Mouse (Mus musculus) stomach, embryonic 14.5 days (tissue): ENCODE measurements at regions not wholly inside any gene's neighbourhood (a gene's known extent, or its start where the extent isn't known, plus 50 kb on each side); places are given as distances from the start of the nearest gene placed in this dataset.
"Not testable (repeated sequence)": the region's sequence is repeated elsewhere in the genome, so short reads cannot be mapped to it uniquely, and the experiment has no call there.

Experiments used
- ATAC-seq: fragments of 200-750 bp; cut with Nextera tagmentation; 2 replicates; pipeline ENCODE4 v1.8.0; 2017; ENCODE audit warnings: low read depth, moderate TSS enrichment; ENCODE audit not compliant: insufficient number of reproducible peaks, insufficient read depth, low FRiP score
- H3K27ac ChIP-seq: fragments of 300-500 bp; sonication (generic); 2 replicates; pipeline ENCODE4 v1.5.1; 2014; ENCODE audit warnings: mild to moderate bottlenecking, low read length, moderate library complexity, mixed read lengths
- H3K27me3 ChIP-seq: fragments of 300-500 bp; sonication (generic); 2 replicates; pipeline ENCODE4 v1.6.1; 2014; ENCODE audit warnings: low read length, control low read depth, mixed read lengths; ENCODE audit not compliant: control insufficient read depth, insufficient read depth
- H3K36me3 ChIP-seq: fragments of 300-500 bp; sonication (generic); 2 replicates; pipeline ENCODE4 v1.6.1; 2014; ENCODE audit warnings: mild to moderate bottlenecking, control low read depth, low read length, moderate library complexity, mixed read lengths; ENCODE audit not compliant: control insufficient read depth, insufficient read depth
- H3K4me1 ChIP-seq: fragments of 300-500 bp; sonication (generic); 2 replicates; pipeline ENCODE4 v1.6.1; 2014; ENCODE audit warnings: low read length, control low read depth, mixed read lengths; ENCODE audit not compliant: control insufficient read depth, insufficient read depth
- H3K4me2 ChIP-seq: fragments of 300-500 bp; sonication (generic); replicated peaks from 2 replicates; pipeline ENCODE4 v1.6.1; 2014; ENCODE audit warnings: low read depth, low read length, control low read depth
- H3K4me3 ChIP-seq: fragments of 300-500 bp; sonication (generic); 2 replicates; pipeline ENCODE4 v1.5.1; 2014; ENCODE audit warnings: low read depth, low read length, control low read depth
- H3K9ac ChIP-seq: fragments of 300-500 bp; sonication (generic); replicated peaks from 2 replicates; pipeline ENCODE4 v1.6.1; 2014; ENCODE audit warnings: low read depth, mild to moderate bottlenecking, control low read depth, low read length, moderate library complexity, mixed read lengths
- H3K9me3 ChIP-seq: fragments of 300-500 bp; sonication (generic); 2 replicates; pipeline ENCODE4 v1.6.1; 2016; ENCODE audit warnings: low read depth, low read length, control low read depth; ENCODE audit not compliant: control insufficient read depth
- WGBS: fragments of 180-500 bp; shearing (Covaris S2); extraction: QIAGEN DNeasy Blood & Tissue Kit; methylation state at CpG from one replicate; pipeline ENCODE4 v1.1.7; 2014; 5-methylcytosine and 5-hydroxymethylcytosine counted together

DNA sequence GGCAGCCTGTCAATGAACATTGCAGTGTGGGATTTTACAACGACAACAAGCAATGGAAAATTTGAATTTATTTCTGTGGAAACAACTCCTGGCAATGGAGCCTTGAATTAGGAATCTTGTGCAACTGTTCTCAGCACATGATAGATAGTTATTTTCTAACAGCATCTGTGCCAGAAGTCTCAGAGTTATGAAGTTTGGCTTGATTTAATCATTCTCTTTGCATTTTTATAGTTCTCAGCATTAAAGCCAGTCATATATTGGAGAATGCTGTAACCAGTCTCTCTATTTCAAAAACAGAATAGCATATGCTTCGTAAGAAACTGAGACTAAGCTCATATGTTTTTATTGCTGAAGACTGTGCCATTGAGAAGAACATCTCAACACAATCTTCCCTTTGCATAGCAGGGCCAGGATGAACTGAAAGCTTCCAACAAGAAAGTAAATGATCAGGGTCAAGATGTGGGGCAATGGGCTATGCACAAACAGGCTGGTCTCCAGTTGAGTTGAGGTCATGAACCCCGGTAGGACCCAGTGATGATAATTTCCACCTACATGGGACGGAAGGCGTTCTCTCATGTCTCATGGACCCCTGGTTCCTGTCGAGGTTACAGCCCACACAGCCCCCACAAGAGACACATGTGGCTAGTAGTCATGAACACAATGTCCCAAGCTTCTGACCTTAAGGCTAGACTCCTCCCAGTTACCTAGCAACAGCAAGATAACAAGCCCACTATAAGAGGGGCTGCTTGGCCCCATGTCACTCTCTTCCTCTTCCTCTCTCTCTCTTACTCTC, 89.0 kb upstream of the Sec61g start:
- WGBS = 78% methylated on average over 6 of the region's 6 CpGs

GRCm38 (mm10) chr11:16602947-16603346, 94.7 kb upstream of the Sec61g start:
- Histone ChIP-seq H3K9ac (no peak overlapping the region), H3K9me3 (no peaks in the 10 kb centered on the region), H3K4me3 (no peak overlapping the region), H3K4me1 (no peaks in the 10 kb centered on the region), H3K4me2 (no peak overlapping the region), H3K27me3 (no peaks in the 10 kb centered on the region), H3K27ac (no peak overlapping the region), H3K36me3 (no peaks in the 10 kb centered on the region)
- 85% methylated on average over 3 of the region's 3 CpGs for WGBS
- ATAC-seq = no peak

More for the DNA sequence above, 89.0 kb upstream of the Sec61g start:
- no peak overlapping the region for H3K27ac ChIP-seq
- no peak for ATAC-seq
- no peaks in the 10 kb centered on the region for H3K4me1 ChIP-seq
- H3K4me3 ChIP-seq = no peak overlapping the region
- H3K9me3 ChIP-seq = no peaks in the 10 kb centered on the region
- no peaks in the 10 kb centered on the region for H3K27me3 ChIP-seq
- no peak overlapping the region for H3K4me2 ChIP-seq
- H3K9ac ChIP-seq = no peak overlapping the region
- no peaks in the 10 kb centered on the region for H3K36me3 ChIP-seq

- H3K4me3 ChIP-seq = no peak overlapping the region
- no peak for ATAC-seq
- WGBS = 70% methylated on average over 7 of the region's 7 CpGs
- H3K36me3 ChIP-seq = no peaks in the 10 kb centered on the region
- H3K27me3 ChIP-seq = no peaks in the 10 kb centered on the region
- H3K9ac ChIP-seq = no peak overlapping the region
- H3K4me1 ChIP-seq = no peaks in the 10 kb centered on the region
- H3K4me2 ChIP-seq = no peak overlapping the region
- no peaks in the 10 kb centered on the region for H3K9me3 ChIP-seq
- H3K27ac ChIP-seq = no peak overlapping the region
Measured at GRCm38 (mm10) chr11:16606435-16607214, 98.3 kb upstream of the Sec61g start.

DNA sequence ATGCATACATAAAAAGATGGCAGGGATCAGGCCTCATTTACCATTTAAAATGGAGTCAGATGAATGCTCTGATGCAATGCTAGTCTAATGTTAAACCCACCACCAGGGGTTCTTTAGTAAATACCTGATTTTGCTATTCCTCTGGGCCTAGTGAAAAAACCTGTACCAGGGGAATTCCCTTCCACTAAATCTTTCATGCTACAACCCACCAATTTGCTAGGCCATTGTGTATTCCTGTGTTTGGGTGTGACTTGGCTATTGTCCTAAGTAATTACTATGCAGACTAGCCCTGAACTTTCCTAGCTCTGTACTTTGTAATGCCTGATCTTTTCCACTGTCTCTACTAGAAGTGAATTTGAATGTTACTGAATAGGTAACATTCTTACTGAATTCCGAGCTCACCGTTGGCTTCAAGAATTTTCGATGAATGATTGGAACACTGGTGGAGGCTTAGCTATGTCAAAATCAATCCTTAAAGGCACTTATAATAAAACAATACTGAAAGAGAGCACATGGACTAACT, 99.7 kb upstream of the Sec61g start:
- WGBS = 87% methylated on average over 3 of the region's 3 CpGs
- not testable (repeated sequence) for H3K9me3 ChIP-seq

DNA sequence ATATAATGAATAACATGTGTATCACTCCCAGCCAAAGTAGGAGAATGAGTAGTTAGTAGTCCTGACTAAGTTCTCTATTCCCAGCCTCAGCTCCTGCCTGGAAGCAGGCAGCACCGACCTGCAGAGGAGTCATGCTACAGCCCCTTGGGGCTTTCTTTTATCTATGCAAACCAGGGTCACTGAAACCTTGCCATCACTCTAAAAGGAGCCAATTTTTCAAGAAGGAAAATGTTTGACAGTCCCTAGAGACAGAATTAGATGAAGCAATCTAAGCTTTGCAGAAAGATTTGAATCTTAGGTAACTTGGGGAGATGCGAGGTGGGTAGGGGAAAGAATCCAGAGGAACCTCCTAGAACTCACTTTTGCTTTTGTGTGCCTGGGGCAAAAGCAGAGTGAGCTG, 103.5 kb upstream of the Sec61g start:
- Histone ChIP-seq H3K27me3 (no peaks in the 10 kb centered on the region), H3K27ac (no peak overlapping the region), H3K4me3 (no peak overlapping the region), H3K4me2 (no peak overlapping the region), H3K9me3 (no peaks in the 10 kb centered on the region), H3K36me3 (no peaks in the 10 kb centered on the region), H3K9ac (no peak overlapping the region), H3K4me1 (no peaks in the 10 kb centered on the region)
- no peak for ATAC-seq
- 63% methylated on average over 2 of the region's 2 CpGs for WGBS

More for the DNA sequence above, 99.7 kb upstream of the Sec61g start:
- H3K27ac ChIP-seq, H3K4me3 ChIP-seq, H3K36me3 ChIP-seq, H3K4me1 ChIP-seq, H3K4me2 ChIP-seq, H3K27me3 ChIP-seq, H3K9ac ChIP-seq, ATAC-seq: not testable (repeated sequence)

DNA sequence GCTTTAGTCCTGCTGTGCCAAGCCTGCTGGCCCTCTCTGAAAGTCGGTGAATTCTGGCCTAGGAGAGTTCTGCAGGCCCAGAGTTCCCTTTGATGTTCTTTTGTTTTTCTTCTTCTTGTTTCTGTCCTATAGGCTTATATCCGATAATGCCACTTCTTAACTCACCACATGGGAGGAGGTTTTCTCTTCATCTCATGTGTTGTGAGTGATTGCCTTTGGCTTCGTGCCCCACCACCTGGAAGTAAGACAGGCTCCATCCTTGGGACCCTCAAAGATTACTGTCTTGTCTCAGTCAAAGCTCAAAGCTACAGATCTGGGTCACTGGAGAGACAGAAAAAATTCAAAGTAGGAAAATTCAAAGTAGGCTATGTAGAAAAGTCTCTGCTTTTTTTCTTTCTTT, 104.2 kb upstream of the Sec61g start:
- no peaks in the 10 kb centered on the region for H3K36me3 ChIP-seq
- H3K27me3 ChIP-seq = no peaks in the 10 kb centered on the region
- no peak overlapping the region for H3K4me2 ChIP-seq
- no peak overlapping the region for H3K27ac ChIP-seq
- no peak for ATAC-seq
- H3K4me1 ChIP-seq = no peaks in the 10 kb centered on the region
- no peak overlapping the region for H3K4me3 ChIP-seq
- WGBS = 62% methylated on average over 3 of the region's 3 CpGs
- H3K9me3 ChIP-seq = no peaks in the 10 kb centered on the region
- H3K9ac ChIP-seq = no peak overlapping the region

GRCm38 (mm10) chr11:16619736-16620135, 111.5 kb upstream of the Sec61g start:
- no peaks in the 10 kb centered on the region for H3K27me3 ChIP-seq
- WGBS = 88% methylated on average over 1 of the region's 1 CpGs
- no peak overlapping the region for H3K4me3 ChIP-seq
- no peak for ATAC-seq
- no peaks in the 10 kb centered on the region for H3K4me1 ChIP-seq
- H3K9ac ChIP-seq = no peak overlapping the region
- H3K36me3 ChIP-seq = no peaks in the 10 kb centered on the region
- no peak overlapping the region for H3K27ac ChIP-seq
- H3K4me2 ChIP-seq = no peak overlapping the region
- no peaks in the 10 kb centered on the region for H3K9me3 ChIP-seq

- Histone ChIP-seq H3K9me3 (no peaks in the 10 kb centered on the region), H3K27me3 (no peaks in the 10 kb centered on the region), H3K4me2 (no peak overlapping the region), H3K9ac (no peak overlapping the region), H3K27ac (no peak overlapping the region), H3K4me3 (no peak overlapping the region), H3K36me3 (no peaks in the 10 kb centered on the region), H3K4me1 (no peaks in the 10 kb centered on the region)
- WGBS = 75% methylated on average over 2 of the region's 2 CpGs
- no peak for ATAC-seq
Measured at GRCm38 (mm10) chr11:16623694-16624093, 115.4 kb upstream of the Sec61g start.
